Mouse (Mus musculus) stomach, embryonic 16.5 days (tissue): ENCODE measurements around the gene Etfdh. TPM values are rescaled to one million over a fixed set of nuclear protein-coding genes. Genes with fewer than 3 reads are reported as not detected.

ENCODE experiments used
- ATAC-seq: fragments of 200-750 bp; cut with Nextera tagmentation; 2 replicates; pipeline ENCODE4 v1.8.0; 2017; ENCODE audit warnings: moderate number of reproducible peaks, moderate TSS enrichment; ENCODE audit not compliant: insufficient read depth, low FRiP score
- H3K27ac ChIP-seq: fragments of 300-500 bp; sonication (generic); 2 replicates; pipeline ENCODE4 v1.5.1; 2014; ENCODE audit warnings: low read length
- H3K27me3 ChIP-seq: fragments of 300-500 bp; sonication (generic); 2 replicates; pipeline ENCODE4 v1.6.1; 2014; ENCODE audit warnings: low read length, control low read depth, mixed read lengths; ENCODE audit not compliant: control insufficient read depth, insufficient read depth
- H3K36me3 ChIP-seq: fragments of 300-500 bp; sonication (generic); 2 replicates; pipeline ENCODE4 v1.6.1; 2014; ENCODE audit warnings: low read length; ENCODE audit not compliant: control insufficient read depth, insufficient read depth
- H3K4me1 ChIP-seq: fragments of 300-500 bp; sonication (generic); 2 replicates; pipeline ENCODE4 v1.6.1; 2014; ENCODE audit warnings: low read length, control low read depth, mixed read lengths; ENCODE audit not compliant: control insufficient read depth, insufficient read depth
- H3K4me2 ChIP-seq: fragments of 300-500 bp; sonication (generic); 2 replicates; pipeline ENCODE4 v1.6.1; 2014; ENCODE audit warnings: low read depth, low read length, mixed read lengths
- H3K4me3 ChIP-seq: fragments of 300-500 bp; sonication (generic); replicated peaks from 2 replicates; pipeline ENCODE4 v1.5.1; 2014; ENCODE audit warnings: mild to moderate bottlenecking, low read length
- H3K9ac ChIP-seq: fragments of 300-500 bp; sonication (generic); 2 replicates; pipeline ENCODE4 v1.6.1; 2014; ENCODE audit warnings: low read length
- H3K9me3 ChIP-seq: fragments of 300-500 bp; sonication (generic); replicated peaks from 2 replicates; pipeline ENCODE4 v1.6.1; 2016; ENCODE audit warnings: low read length, control low read depth; ENCODE audit not compliant: control insufficient read depth
- WGBS: fragments of 180-500 bp; shearing (Covaris S2); extraction: QIAGEN DNeasy Blood & Tissue Kit; methylation state at CpG from one replicate; pipeline ENCODE4 v1.1.7; 2014; 5-methylcytosine and 5-hydroxymethylcytosine counted together
- polyA plus RNA-seq: library from polyadenylated mRNA; unstranded; fragments of >200 nt; fragmentation: Nextera tagmentation; extraction: Ambion mirVana; gene quantifications from 2 replicates; pipeline ENCODE4 v1.2.1, GENCODE M21; 2015

The Etfdh gene
- polyA plus RNA-seq: 74.8 TPM in 2 replicates

DNA sequence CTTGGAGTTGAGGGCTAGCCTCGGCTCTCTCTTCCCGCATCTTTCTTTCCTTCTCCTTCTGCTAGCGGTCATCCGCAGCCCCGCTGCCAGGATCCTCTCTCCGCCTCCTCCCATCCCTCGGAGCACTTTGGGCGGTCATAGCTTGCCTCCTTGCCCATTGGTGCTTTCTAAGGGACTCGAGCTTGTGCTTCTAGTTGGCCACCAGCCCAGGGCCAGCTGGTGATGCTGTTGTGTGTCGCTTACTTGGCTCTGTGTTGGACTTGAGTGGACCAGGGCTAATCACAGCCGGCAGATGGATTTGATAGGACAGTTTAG is at the start of gene Etfdh:
Gene Etfdh (minus strand): TSS at position 85 of the 315 bp plus-strand sequence.
- Histone ChIP-seq H3K4me3 (peak within 1 kb of the TSS; percentile 84), H3K4me1 (0 out of 2 replicates have a peak, but pooled peaks cover 2% of the 10 kb centered on the region), H3K27me3 (no peaks in the 10 kb centered on the region), H3K9ac (peak within 1 kb of the TSS; percentile 90), H3K4me2 (peak within 1 kb of the TSS; percentile 86), H3K36me3 (peaks cover 26% of the 10 kb centered on the region), H3K9me3 (peaks cover 3% of the 10 kb centered on the region; the same call in 1 of the 2 replicates), H3K27ac (peak within 1 kb of the TSS; percentile 85)
- WGBS: 2% methylated on average over 11 of the region's 11 CpGs
- ATAC-seq: peak; percentile 16; the same call in 1 of the 2 replicates

DNA sequence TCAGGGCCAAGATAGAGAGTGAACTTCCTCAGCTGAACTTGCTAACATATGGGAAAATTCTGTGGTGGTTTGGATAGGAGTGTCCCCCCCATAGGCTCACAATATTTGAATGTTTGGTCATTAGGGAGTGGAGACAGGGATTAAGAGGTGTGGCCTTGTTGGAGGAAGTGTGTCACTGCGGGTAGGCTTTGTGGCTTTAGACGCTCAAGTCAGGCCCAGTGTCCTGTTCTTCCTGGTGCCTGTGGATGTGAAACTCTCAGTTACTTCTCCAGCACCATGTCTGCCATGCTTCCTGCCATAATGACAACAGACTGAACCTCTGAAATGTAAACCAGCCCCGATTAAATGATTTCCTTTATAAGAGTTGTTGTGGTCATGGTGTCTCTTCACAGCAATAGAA is 47.1 kb upstream of the Etfdh start:
- no peak overlapping the region for H3K4me2 ChIP-seq
- no peak overlapping the region for H3K4me3 ChIP-seq
- no peaks in the 10 kb centered on the region for H3K9me3 ChIP-seq
- no peak overlapping the region for H3K27ac ChIP-seq
- H3K36me3 ChIP-seq: no peaks in the 10 kb centered on the region
- no peak for ATAC-seq
- no peaks in the 10 kb centered on the region for H3K4me1 ChIP-seq
- WGBS: 81% methylated on average over 3 of the region's 3 CpGs
- H3K27me3 ChIP-seq: no peaks in the 10 kb centered on the region
- H3K9ac ChIP-seq: no peak overlapping the region

DNA sequence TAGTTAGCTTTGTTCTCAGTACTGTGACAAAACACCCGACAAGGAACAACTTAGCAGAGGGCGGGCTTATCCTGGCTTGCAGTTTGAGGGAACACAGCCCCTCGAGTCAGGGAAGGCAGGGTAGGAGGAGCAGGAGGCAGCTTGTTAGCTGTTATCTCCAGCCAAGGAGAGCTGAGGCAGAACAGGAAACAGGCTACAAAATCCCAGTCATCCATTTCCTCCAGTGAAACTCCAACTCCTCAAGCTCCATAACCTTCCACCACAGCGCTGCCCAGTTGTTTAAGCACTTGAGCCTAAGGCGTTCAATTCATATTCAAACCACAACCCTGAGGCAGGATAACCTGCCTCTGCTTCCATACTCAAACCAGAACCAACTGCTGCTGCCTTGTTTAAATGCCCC is 45.3 kb upstream of the Etfdh start:
- ATAC-seq: no peak
- WGBS: 77% methylated on average over 5 of the region's 5 CpGs
- H3K9me3 ChIP-seq: no peaks in the 10 kb centered on the region
- no peaks in the 10 kb centered on the region for H3K4me1 ChIP-seq
- no peak overlapping the region for H3K9ac ChIP-seq
- no peak overlapping the region for H3K27ac ChIP-seq
- no peaks in the 10 kb centered on the region for H3K36me3 ChIP-seq
- H3K4me2 ChIP-seq: no peak overlapping the region
- no peaks in the 10 kb centered on the region for H3K27me3 ChIP-seq
- no peak overlapping the region for H3K4me3 ChIP-seq

GRCm38 (mm10) chr3:79673082-79673481 is 43.8 kb upstream of the Etfdh start:
- Histone ChIP-seq H3K27ac (no peak overlapping the region), H3K27me3 (no peaks in the 10 kb centered on the region), H3K9ac (no peak overlapping the region), H3K36me3 (no peaks in the 10 kb centered on the region), H3K4me3 (no peak overlapping the region), H3K4me2 (no peak overlapping the region), H3K4me1 (no peaks in the 10 kb centered on the region), H3K9me3 (no peaks in the 10 kb centered on the region)
- 10% methylated on average over 4 of the region's 4 CpGs for WGBS
- ATAC-seq: no peak

DNA sequence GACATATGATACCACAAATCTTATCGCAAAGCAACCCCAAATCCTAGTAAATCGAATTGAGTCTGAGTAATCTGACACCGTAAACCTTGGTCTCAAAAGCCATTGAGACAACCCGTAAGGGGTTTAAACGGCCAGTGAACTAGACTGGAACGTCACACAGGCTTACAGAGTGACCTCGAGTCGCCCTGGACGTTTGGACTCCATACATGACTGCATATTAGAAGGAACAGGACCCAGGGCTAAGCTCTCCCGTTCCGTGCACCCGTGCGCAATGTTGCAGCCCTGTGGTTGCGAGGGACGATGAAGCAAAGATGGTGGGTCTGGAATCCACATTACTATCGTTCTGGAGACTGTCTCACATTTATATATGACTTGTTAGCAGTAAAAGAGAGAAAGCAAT is 42.9 kb upstream of the Etfdh start:
- Histone ChIP-seq H3K4me3 (no peak overlapping the region), H3K27me3 (no peaks in the 10 kb centered on the region), H3K4me1 (no peaks in the 10 kb centered on the region), H3K36me3 (no peaks in the 10 kb centered on the region), H3K9me3 (no peaks in the 10 kb centered on the region), H3K9ac (no peak overlapping the region), H3K4me2 (no peak overlapping the region), H3K27ac (no peak overlapping the region)
- 74% methylated on average over 16 of the region's 16 CpGs for WGBS
- no peak for ATAC-seq

GRCm38 (mm10) chr3:79670556-79670955 is 41.3 kb upstream of the Etfdh start:
- ATAC-seq: no peak

DNA sequence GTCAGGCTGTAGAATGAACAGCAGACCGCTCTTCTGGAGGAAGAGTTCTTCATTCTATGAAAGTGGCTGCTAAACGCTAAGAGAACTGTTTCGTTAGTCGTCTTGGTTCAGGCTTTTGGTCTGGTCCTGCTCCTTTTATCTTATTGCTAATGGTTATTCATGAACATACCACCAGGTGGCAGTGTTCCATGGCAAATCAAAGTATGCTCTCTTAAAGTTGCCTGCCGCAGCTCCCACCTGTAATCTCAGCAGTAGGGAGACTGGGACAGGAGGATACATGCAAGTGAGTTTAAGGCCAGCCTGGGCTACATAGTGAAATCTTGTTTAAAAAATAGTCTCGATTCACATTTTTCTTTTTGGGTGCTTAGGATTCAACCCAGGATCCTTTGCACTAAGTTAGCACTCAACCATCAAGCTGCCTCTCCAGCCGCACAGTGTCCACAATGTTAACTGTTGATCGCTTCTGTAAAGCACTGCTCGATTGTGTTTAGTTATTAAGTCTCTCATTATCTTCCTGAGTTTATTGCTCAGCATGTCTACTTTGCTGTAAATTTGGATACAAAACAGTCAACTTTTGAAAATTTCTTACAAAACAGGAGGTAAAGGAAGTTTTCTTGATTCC is 35.6 kb upstream of the Etfdh start:
- WGBS: 36% methylated on average over 9 of the region's 9 CpGs

More at GRCm38 (mm10) chr3:79670556-79670955, 41.3 kb upstream of the Etfdh start:
- Histone ChIP-seq H3K36me3 (no peaks in the 10 kb centered on the region), H3K27ac (no peak overlapping the region), H3K4me3 (no peak overlapping the region), H3K27me3 (no peaks in the 10 kb centered on the region), H3K9ac (no peak overlapping the region), H3K4me1 (no peaks in the 10 kb centered on the region), H3K9me3 (no peaks in the 10 kb centered on the region), H3K4me2 (no peak overlapping the region)
- 82% methylated on average over 7 of the region's 7 CpGs for WGBS

DNA sequence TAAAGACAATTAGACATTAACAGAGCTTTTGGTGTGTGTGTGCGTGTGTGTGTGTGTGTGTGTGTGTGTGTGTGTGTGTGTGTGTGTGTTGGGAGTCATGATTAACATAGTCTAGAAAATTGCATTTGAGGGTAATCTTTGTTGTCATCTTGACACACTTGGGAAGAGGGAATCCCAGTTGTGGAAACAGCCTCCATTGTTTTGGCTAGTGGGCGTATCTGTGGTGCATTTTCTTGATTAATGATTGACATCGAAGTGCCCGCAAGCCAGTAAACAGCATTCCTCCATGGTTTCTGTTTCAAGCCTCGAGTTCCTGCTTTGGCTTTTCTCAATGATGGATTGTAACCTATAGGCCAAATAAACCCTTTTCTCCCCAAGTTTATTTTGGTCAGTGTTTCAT is 27.4 kb upstream of the Etfdh start:
- no peaks in the 10 kb centered on the region for H3K4me1 ChIP-seq
- no peak overlapping the region for H3K9ac ChIP-seq
- 28% methylated on average over 5 of the region's 5 CpGs for WGBS
- ATAC-seq: no peak
- no peaks in the 10 kb centered on the region for H3K27me3 ChIP-seq
- no peaks in the 10 kb centered on the region for H3K36me3 ChIP-seq
- H3K4me3 ChIP-seq: no peak overlapping the region
- H3K27ac ChIP-seq: no peak overlapping the region
- no peaks in the 10 kb centered on the region for H3K9me3 ChIP-seq
- H3K4me2 ChIP-seq: no peak overlapping the region

More for the DNA sequence above, 35.6 kb upstream of the Etfdh start:
- no peak overlapping the region for H3K4me2 ChIP-seq
- H3K36me3 ChIP-seq: no peaks in the 10 kb centered on the region
- no peaks in the 10 kb centered on the region for H3K4me1 ChIP-seq
- no peaks in the 10 kb centered on the region for H3K9me3 ChIP-seq
- H3K27ac ChIP-seq: no peak overlapping the region
- H3K4me3 ChIP-seq: no peak overlapping the region
- no peak for ATAC-seq
- H3K27me3 ChIP-seq: no peaks in the 10 kb centered on the region
- no peak overlapping the region for H3K9ac ChIP-seq

GRCm38 (mm10) chr3:79652129-79652528 is 22.8 kb upstream of the Etfdh start:
- no peak overlapping the region for H3K4me3 ChIP-seq
- no peak overlapping the region for H3K4me2 ChIP-seq
- no peak overlapping the region for H3K27ac ChIP-seq
- no peak for ATAC-seq
- no peaks in the 10 kb centered on the region for H3K36me3 ChIP-seq
- H3K9me3 ChIP-seq: no peaks in the 10 kb centered on the region
- no peaks in the 10 kb centered on the region for H3K4me1 ChIP-seq
- no peak overlapping the region for H3K9ac ChIP-seq
- WGBS: 80% methylated on average over 6 of the region's 6 CpGs
- H3K27me3 ChIP-seq: no peaks in the 10 kb centered on the region
